Mouse (Mus musculus): ENCODE data around the gene Lypd4. TPM values are rescaled to one million over a fixed set of nuclear protein-coding genes. Genes with fewer than 3 reads are reported as not detected.

The Lypd4 gene
- polyA plus RNA-seq (2015; fragmentation: Nextera tagmentation; extraction: Ambion mirVana) = 0.26 TPM in 1 of 2 replicates, not detected in the other

DNA sequence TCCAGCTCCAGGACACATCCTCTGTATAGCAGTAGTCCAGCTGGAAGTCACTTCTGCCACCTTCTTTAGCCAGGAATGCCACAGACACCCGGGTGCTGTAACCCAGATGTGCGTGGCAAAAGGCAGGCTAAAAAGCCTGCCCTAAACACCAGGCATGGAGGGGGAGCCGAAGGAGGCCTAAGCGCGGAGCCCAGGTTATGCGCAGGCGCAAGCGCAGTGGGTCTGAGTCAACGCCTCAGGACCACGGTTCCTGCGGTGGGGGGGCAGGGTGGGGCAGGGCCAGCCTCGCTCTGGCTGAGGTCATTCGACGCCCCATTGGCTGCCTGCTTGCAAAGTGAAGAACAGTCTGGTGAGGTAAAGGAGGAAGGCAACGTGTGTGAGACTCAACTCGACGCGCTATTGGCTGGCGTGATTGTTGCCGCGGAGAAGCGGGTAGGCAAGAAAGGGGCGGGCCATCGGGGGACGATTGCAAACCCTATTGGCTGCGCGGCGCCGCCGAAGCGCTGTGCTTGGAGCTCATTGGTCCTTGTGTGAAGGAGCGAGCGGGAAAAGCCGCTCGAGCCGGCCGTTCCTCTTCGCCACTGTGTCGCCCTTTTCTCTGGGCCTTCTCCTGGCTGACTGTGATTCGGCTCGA is at the start of gene Lypd4, which contains the start of gene Dmrtc2:
Gene Lypd4 (minus strand): TSS at position 410 of the 634 bp plus-strand sequence.
Gene Dmrtc2 (plus strand): TSS at position 526 of the 634 bp plus-strand sequence.
- ATAC-seq = no peak
- no peak within 1 kb of the TSS for H3K27ac ChIP-seq (ENCODE audit: low read length)
- H3K27me3 ChIP-seq (ENCODE audit: control insufficient read depth, insufficient read depth, low read depth, low read length) = no peaks in the 10 kb centered on the region
- H3K4me2 ChIP-seq (ENCODE audit: low read length) = no peak within 1 kb of the TSS
- 55% methylated on average over 41 of the region's 41 CpGs for WGBS
- H3K4me1 ChIP-seq (ENCODE audit: control insufficient read depth, insufficient read depth, low read length) = no peaks in the 10 kb centered on the region
- no peak within 1 kb of the TSS for H3K4me3 ChIP-seq (ENCODE audit: low read depth, low read length)
- no peaks in the 10 kb centered on the region for H3K36me3 ChIP-seq (ENCODE audit: control insufficient read depth, insufficient read depth, low read length)
- no peak within 1 kb of the TSS for H3K9ac ChIP-seq (ENCODE audit: low read depth, low read length)
- H3K9me3 ChIP-seq (replicated peaks; ENCODE audit: control insufficient read depth, low read length, poor library complexity, severe bottlenecking) = no peaks in the 10 kb centered on the region

DNA sequence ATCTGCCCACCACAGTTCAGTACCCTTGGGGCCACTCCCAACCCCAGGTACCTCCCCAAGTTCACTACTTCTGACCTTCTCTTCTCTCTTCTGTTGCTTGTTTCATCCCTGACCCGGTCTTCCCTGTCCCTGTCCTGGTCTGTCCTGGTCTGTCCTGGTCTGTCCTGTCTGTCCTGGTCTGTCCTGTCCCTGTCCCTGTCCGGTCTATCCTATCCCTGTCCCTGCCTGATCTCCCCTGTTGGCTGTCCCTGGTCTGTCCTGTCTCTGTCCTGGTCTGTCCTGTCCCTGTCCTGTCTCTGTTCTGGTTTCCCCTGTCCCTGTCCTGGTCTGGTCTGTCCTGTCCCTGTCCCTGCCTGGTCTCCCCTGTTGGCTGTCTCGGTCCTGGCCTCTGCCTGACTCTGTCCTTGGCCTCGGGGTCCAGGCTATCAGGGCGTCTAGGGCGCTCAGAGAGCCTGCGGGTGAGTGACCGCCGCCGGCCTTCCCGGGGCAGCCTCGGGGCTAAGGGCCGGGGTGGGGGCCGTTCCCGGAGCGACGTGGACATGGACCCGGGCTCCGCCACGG is 49.1 kb upstream of the Lypd4 start:
- H3K36me3 ChIP-seq (ENCODE audit: control insufficient read depth, insufficient read depth, low read length) = peaks cover 50% of the 10 kb centered on the region
- H3K9me3 ChIP-seq (replicated peaks; ENCODE audit: control insufficient read depth, low read length, poor library complexity, severe bottlenecking) = no peaks in the 10 kb centered on the region
- H3K27me3 ChIP-seq (ENCODE audit: control insufficient read depth, insufficient read depth, low read depth, low read length) = no peaks in the 10 kb centered on the region
- H3K4me1 ChIP-seq (ENCODE audit: control insufficient read depth, insufficient read depth, low read length) = no peaks in the 10 kb centered on the region
- H3K4me3 ChIP-seq (ENCODE audit: low read depth, low read length) = no peak overlapping the region
- no peak for ATAC-seq
- no peak overlapping the region for H3K27ac ChIP-seq (ENCODE audit: low read length)
- no peak overlapping the region for H3K4me2 ChIP-seq (ENCODE audit: low read length)
- 96% methylated on average over 20 of the region's 20 CpGs for WGBS
- H3K9ac ChIP-seq (ENCODE audit: low read depth, low read length) = no peak overlapping the region

DNA sequence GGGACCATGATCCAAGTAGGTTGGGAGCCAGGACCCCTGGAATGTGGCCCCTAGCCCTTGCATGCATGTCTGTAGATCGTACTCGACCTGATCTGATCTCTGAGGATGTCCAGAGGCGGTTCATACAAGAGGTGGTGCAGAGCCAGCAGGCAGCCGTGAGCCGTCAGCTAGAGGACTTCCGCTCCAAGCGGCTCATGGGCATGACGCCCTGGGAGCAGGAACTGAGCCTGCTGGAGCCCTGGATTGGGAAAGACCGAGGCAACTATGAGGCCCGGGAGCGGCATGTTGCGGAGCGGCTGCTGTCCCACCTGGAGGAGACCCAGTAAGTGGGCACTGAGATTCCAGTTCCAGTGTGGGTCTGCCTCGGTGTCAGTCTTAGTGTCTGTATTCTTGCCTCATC is 42.7 kb upstream of the Lypd4 start:
- Histone ChIP-seq H3K9me3 (replicated peaks; ENCODE audit: control insufficient read depth, low read length, poor library complexity, severe bottlenecking) (no peaks in the 10 kb centered on the region), H3K4me1 (ENCODE audit: control insufficient read depth, insufficient read depth, low read length) (peaks cover 2% of the 10 kb centered on the region), H3K36me3 (ENCODE audit: control insufficient read depth, insufficient read depth, low read length) (peaks cover 21% of the 10 kb centered on the region), H3K9ac (ENCODE audit: low read depth, low read length) (no peak overlapping the region), H3K27me3 (ENCODE audit: control insufficient read depth, insufficient read depth, low read depth, low read length) (no peaks in the 10 kb centered on the region), H3K27ac (ENCODE audit: low read length) (no peak overlapping the region), H3K4me2 (ENCODE audit: low read length) (no peak overlapping the region), H3K4me3 (ENCODE audit: low read depth, low read length) (no peak overlapping the region)
- ATAC-seq = no peak
- WGBS = 95% methylated on average over 14 of the region's 14 CpGs

DNA sequence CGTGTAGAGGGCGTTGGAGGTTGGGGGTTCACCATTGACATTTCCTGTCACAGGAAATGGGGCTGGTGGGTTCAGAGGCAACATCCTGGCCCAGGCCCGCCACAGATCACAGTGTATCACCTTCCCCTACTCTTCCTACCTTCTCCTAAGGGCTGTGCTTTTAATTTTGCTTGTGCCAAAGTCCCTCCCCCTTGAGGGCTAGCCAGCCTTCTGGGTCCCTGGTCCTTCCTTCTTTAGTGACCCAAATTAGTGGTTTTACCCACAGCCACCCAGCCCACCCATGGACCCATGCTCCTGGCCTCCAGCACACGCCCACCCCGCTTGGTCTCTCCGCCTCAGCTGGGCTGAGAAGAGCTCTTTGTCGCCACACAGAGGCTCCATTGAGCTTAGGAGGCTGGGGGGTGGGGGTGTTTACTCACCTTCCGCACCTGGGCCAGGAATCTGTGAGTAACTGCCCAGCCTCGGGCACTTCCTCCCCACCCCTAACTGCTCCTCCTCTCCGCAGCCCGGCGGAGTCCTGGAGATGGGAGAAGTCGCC is 37.5 kb upstream of the Lypd4 start:
- ATAC-seq = no peak
- H3K4me3 ChIP-seq (ENCODE audit: low read depth, low read length) = no peak overlapping the region
- peak overlapping the region; percentile 28; the same call in 1 of the 2 replicates for H3K9ac ChIP-seq (ENCODE audit: low read depth, low read length)
- no peaks in the 10 kb centered on the region for H3K9me3 ChIP-seq (replicated peaks; ENCODE audit: control insufficient read depth, low read length, poor library complexity, severe bottlenecking)
- WGBS = 44% methylated on average over 13 of the region's 13 CpGs
- no peak overlapping the region for H3K27ac ChIP-seq (ENCODE audit: low read length)
- H3K4me2 ChIP-seq (ENCODE audit: low read length) = no peak overlapping the region
- peaks cover 4% of the 10 kb centered on the region for H3K36me3 ChIP-seq (ENCODE audit: control insufficient read depth, insufficient read depth, low read length)
- H3K27me3 ChIP-seq (ENCODE audit: control insufficient read depth, insufficient read depth, low read depth, low read length) = no peaks in the 10 kb centered on the region
- H3K4me1 ChIP-seq (ENCODE audit: control insufficient read depth, insufficient read depth, low read length) = peaks cover 29% of the 10 kb centered on the region

DNA sequence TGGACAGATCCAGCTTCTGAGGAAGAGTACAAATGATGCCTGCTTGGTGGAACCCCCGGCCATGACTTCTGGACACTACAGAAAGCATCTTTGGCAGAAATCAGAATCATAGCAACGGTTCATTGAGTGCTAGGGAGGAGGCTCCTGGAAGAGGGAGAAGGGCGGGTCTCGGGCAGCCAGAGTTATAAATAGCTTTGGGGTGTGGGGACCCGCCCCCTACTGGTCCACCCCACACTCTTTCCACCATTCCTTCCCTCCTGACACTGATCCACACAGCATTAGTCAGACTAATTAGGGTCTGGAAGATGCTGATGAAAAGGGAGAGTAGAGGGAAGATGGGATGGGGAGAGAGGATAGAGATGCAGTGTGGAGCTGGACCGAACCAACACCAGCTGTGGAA is 36.8 kb upstream of the Lypd4 start:
- no peaks in the 10 kb centered on the region for H3K9me3 ChIP-seq (replicated peaks; ENCODE audit: control insufficient read depth, low read length, poor library complexity, severe bottlenecking)
- H3K9ac ChIP-seq (ENCODE audit: low read depth, low read length) = no peak overlapping the region
- H3K4me2 ChIP-seq (ENCODE audit: low read length) = no peak overlapping the region
- no peaks in the 10 kb centered on the region for H3K27me3 ChIP-seq (ENCODE audit: control insufficient read depth, insufficient read depth, low read depth, low read length)
- H3K36me3 ChIP-seq (ENCODE audit: control insufficient read depth, insufficient read depth, low read length) = peaks cover 2% of the 10 kb centered on the region
- no peak overlapping the region for H3K27ac ChIP-seq (ENCODE audit: low read length)
- 42% methylated on average over 6 of the region's 6 CpGs for whole genome bisulfite sequencing
- H3K4me3 ChIP-seq (ENCODE audit: low read depth, low read length) = no peak overlapping the region
- no peak for ATAC-seq
- H3K4me1 ChIP-seq (ENCODE audit: control insufficient read depth, insufficient read depth, low read length) = peaks cover 29% of the 10 kb centered on the region

DNA sequence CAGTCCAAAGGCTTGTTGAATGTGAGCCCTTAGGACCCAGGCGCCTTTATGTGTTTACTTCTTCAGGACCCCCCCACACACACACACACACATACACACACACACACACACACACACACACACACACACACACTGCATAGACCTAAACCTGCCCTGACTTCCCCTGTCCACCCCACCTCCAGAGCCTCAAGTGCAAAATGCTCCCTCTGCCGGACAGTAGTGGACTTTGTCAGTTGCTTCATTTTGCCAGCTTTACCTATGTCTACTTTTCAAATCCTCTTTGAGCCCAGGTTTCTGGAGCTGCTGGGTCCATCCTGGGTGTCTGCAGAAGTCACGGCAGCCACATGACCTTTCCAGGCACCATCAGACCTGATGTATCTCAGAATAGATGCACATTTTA is 35.2 kb upstream of the Lypd4 start:
- 12% methylated on average over 3 of the region's 3 CpGs for WGBS
- H3K4me2 ChIP-seq (ENCODE audit: low read length) = peak overlapping the region; percentile 88
- peaks cover 29% of the 10 kb centered on the region for H3K4me1 ChIP-seq (ENCODE audit: control insufficient read depth, insufficient read depth, low read length)
- peak overlapping the region; percentile 82 for H3K27ac ChIP-seq (ENCODE audit: low read length)
- H3K4me3 ChIP-seq (ENCODE audit: low read depth, low read length) = peak overlapping the region; percentile 55
- peak overlapping the region; percentile 74 for H3K9ac ChIP-seq (ENCODE audit: low read depth, low read length)
- no peaks in the 10 kb centered on the region for H3K27me3 ChIP-seq (ENCODE audit: control insufficient read depth, insufficient read depth, low read depth, low read length)
- peak; percentile 8; the same call in 1 of the 2 replicates for ATAC-seq
- no peaks in the 10 kb centered on the region for H3K9me3 ChIP-seq (replicated peaks; ENCODE audit: control insufficient read depth, low read length, poor library complexity, severe bottlenecking)
- no peaks in the 10 kb centered on the region; the same call in none of the 2 replicates for H3K36me3 ChIP-seq (ENCODE audit: control insufficient read depth, insufficient read depth, low read length)

DNA sequence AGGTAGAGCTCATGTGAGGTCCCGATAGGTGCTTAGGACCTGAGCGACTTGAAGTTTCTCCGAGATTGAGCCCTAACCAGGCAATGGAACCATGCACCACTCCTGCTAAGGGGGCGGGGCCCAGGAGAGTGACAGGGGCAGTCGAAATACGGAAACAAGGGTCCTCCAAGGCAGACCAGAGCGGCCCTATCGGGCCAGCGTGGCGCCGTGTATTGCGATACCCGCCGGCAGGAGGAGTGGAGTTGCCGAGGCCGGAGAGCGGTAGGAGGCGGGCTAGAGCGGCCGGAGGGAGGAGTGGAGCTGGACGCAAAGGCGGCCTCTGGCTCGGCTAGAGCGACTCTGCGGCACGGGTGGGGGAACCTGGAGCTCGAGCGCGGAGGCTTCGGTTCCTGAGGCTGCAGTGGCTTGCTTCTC is 34.3 kb upstream of the Lypd4 start:
- peak overlapping the region; percentile 74 for H3K9ac ChIP-seq (ENCODE audit: low read depth, low read length)
- peak overlapping the region; percentile 55 for H3K4me3 ChIP-seq (ENCODE audit: low read depth, low read length)
- H3K4me1 ChIP-seq (ENCODE audit: control insufficient read depth, insufficient read depth, low read length) = peaks cover 29% of the 10 kb centered on the region
- peak overlapping the region; percentile 88 for H3K4me2 ChIP-seq (ENCODE audit: low read length)
- H3K9me3 ChIP-seq (replicated peaks; ENCODE audit: control insufficient read depth, low read length, poor library complexity, severe bottlenecking) = no peaks in the 10 kb centered on the region
- peak; percentile 98 for ATAC-seq
- H3K27ac ChIP-seq (ENCODE audit: low read length) = peak overlapping the region; percentile 82
- no peaks in the 10 kb centered on the region; the same call in 1 of the 2 replicates for H3K36me3 ChIP-seq (ENCODE audit: control insufficient read depth, insufficient read depth, low read length)
- WGBS = 0% methylated on average over 28 of the region's 30 CpGs
- no peaks in the 10 kb centered on the region for H3K27me3 ChIP-seq (ENCODE audit: control insufficient read depth, insufficient read depth, low read depth, low read length)

DNA sequence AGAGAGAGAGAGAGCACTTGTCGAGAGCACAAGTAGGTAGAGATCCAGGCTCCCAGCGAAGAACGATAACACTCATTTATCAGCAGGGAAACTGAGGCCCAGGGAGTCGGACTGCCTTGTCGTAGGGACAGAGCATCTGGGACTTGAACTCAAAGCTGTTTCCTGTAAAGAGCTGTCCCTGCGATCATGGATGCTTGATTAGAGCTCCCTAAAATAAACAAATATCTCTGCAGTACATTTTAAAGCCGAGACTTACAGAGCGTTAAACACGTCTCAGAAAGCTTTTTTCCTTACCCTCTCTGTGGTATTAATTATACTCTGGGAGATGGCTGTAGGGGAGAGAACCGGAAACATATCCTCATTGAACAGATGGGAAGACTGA is 33.7 kb upstream of the Lypd4 start:
- peak overlapping the region; percentile 59 for H3K4me3 ChIP-seq (ENCODE audit: low read depth, low read length)
- ATAC-seq = no peak
- H3K36me3 ChIP-seq (ENCODE audit: control insufficient read depth, insufficient read depth, low read length) = no peaks in the 10 kb centered on the region; the same call in 1 of the 2 replicates
- H3K27ac ChIP-seq (ENCODE audit: low read length) = no peak overlapping the region
- no peaks in the 10 kb centered on the region for H3K9me3 ChIP-seq (replicated peaks; ENCODE audit: control insufficient read depth, low read length, poor library complexity, severe bottlenecking)
- H3K27me3 ChIP-seq (ENCODE audit: control insufficient read depth, insufficient read depth, low read depth, low read length) = no peaks in the 10 kb centered on the region
- WGBS = 54% methylated on average over 10 of the region's 10 CpGs
- H3K9ac ChIP-seq (ENCODE audit: low read depth, low read length) = peak overlapping the region; percentile 82; the same call in 1 of the 2 replicates
- H3K4me2 ChIP-seq (ENCODE audit: low read length) = peak overlapping the region; percentile 88
- peaks cover 29% of the 10 kb centered on the region for H3K4me1 ChIP-seq (ENCODE audit: control insufficient read depth, insufficient read depth, low read length)
